ENCODE assay signal across 8 mouse cellular contexts in genomic region chrX:105763612-105764011, GRCm38 (mm10). TPM values are rescaled to one million over a fixed set of nuclear protein-coding genes. Genes with fewer than 3 reads are reported as not detected.
A peak's percentile ranks its signal among the peaks of the same experiment; 100 is the strongest.
DNase-seq lines count a peak whose midpoint lies in the region; ATAC-seq and TF ChIP-seq lines count a peak whose summit lies in the region.

No protein-coding gene starts in this region.

- WGBS in forebrain, postnatal 0 days, result 20% methylated on average over 20 of the region's 20 CpGs
- 14% methylated on average over 20 of the region's 20 CpGs for WGBS in intestine, embryonic 15.5 days

- peak; percentile 26 for DNase-seq in gastrocnemius, adult 2 months
- DNase-seq in gastrocnemius, adult 8-10 months (ENCODE audit: low spot score in 2 of 2), result no peak
- DNase-seq in testis, postnatal 10 days (ENCODE audit: low spot score), result peak; percentile 38
- DNase-seq in testis, postnatal 14 days (ENCODE audit: low spot score), result no peak
- peak; percentile 29 for DNase-seq in forebrain, postnatal 0 days
- peak; percentile 40 for DNase-seq in neural tube, embryonic 10.5 days (ENCODE audit: extremely low spot score, low spot score)
- DNase-seq in frontal cortex, postnatal 14 days (ENCODE audit: low spot score in 2 of 2), result no peak

- no peaks in the 10 kb centered on the region for H3K36me3 ChIP-seq in forebrain, postnatal 0 days (ENCODE audit: insufficient read depth)
- no peaks in the 10 kb centered on the region for H3K36me3 ChIP-seq in intestine, embryonic 15.5 days

- no peaks in the 10 kb centered on the region for H3K4me1 ChIP-seq in forebrain, postnatal 0 days (ENCODE audit: insufficient read depth)
- H3K4me1 ChIP-seq in intestine, embryonic 15.5 days (replicated peaks), result 0 out of 2 replicates have a peak, but pooled peaks cover 8% of the 10 kb centered on the region

- peak overlapping the region; percentile 72 for H3K4me3 ChIP-seq in gastrocnemius, adult 2 months
- H3K4me3 ChIP-seq in forebrain, postnatal 0 days (ENCODE audit: low read depth, low read length), result peak overlapping the region; percentile 42
- peak overlapping the region; percentile 41 for H3K4me3 ChIP-seq in intestine, embryonic 15.5 days (replicated peaks)

- no peaks in the 10 kb centered on the region for H3K9me3 ChIP-seq in forebrain, postnatal 0 days (ENCODE audit: low read length)
- no peaks in the 10 kb centered on the region for H3K9me3 ChIP-seq in intestine, embryonic 15.5 days

- H3K9ac ChIP-seq in forebrain, postnatal 0 days, result peak overlapping the region; percentile 18; the same call in 1 of the 2 replicates
- H3K9ac ChIP-seq in intestine, embryonic 15.5 days, result no peak overlapping the region

- TF ChIP-seq CTCF in gastrocnemius, adult 2 months (IDR thresholded peaks at IDR 0.05), result no peak
- no peak for TF ChIP-seq CTCF in forebrain, postnatal 0 days (IDR thresholded peaks at IDR 0.05; ENCODE audit: low read depth)

- ATAC-seq in forebrain, postnatal 0 days, result peak; percentile 54
- ATAC-seq in intestine, embryonic 15.5 days, result peak; percentile 68

- intact Hi-C loops in gastrocnemius, adult 2 months (cut with DNase I), result no loop called here

- H3K27ac ChIP-seq in gastrocnemius, adult 2 months, result peak overlapping the region; percentile 38
- no peak overlapping the region for H3K27ac ChIP-seq in forebrain, postnatal 0 days (ENCODE audit: low read depth, low read length)
- H3K27ac ChIP-seq in intestine, embryonic 15.5 days, result no peak overlapping the region

- peak overlapping the region; percentile 68 for H3K4me2 ChIP-seq in forebrain, postnatal 0 days (ENCODE audit: low read depth)
- H3K4me2 ChIP-seq in intestine, embryonic 15.5 days (replicated peaks), result peak overlapping the region; percentile 77

- H3K27me3 ChIP-seq in forebrain, postnatal 0 days (ENCODE audit: insufficient read depth, low read length), result peaks cover 5% of the 10 kb centered on the region; the same call in 1 of the 2 replicates
- peaks cover 33% of the 10 kb centered on the region for H3K27me3 ChIP-seq in intestine, embryonic 15.5 days (replicated peaks)

RNA-seq across cellular contexts. Expression of gene Fgf16, which starts 0.5 kb away (rescaled TPM):
- total RNA-seq in gastrocnemius, adult 2 months (2021), result under 1 TPM; 0.33 to 0.75 TPM
- under 1 TPM; 0.18 to 0.35 (median 0.19) TPM for total RNA-seq in gastrocnemius, adult 8-10 months (2022)
- 0.33 and 1.0 TPM in 2 replicates for total RNA-seq in forebrain, postnatal 0 days (2014; rRNA removed)
- 0.25 and 0.36 TPM in 2 replicates for polyA plus RNA-seq in forebrain, postnatal 0 days (2015; fragmentation: Nextera tagmentation; extraction: Ambion mirVana)
- polyA plus RNA-seq in intestine, embryonic 15.5 days (2015; fragmentation: Nextera tagmentation; extraction: Ambion mirVana), result 0.23 TPM in 2 replicates

Comparison
In these comparisons a context has a peak if more than half of its experiments do, and no peak if none do; other contexts are left out.
1. DNase-seq: peak in gastrocnemius, adult 2 months (single experiment), testis, postnatal 10 days (single experiment), forebrain, postnatal 0 days (single experiment) and neural tube, embryonic 10.5 days (single experiment); none in gastrocnemius, adult 8-10 months (0 of 2), testis, postnatal 14 days (single experiment) and frontal cortex, postnatal 14 days (0 of 2).
2. Peak in every context shown above with its lines, with median percentiles within 50 percentile points of each other: H3K4me3 ChIP-seq.